Comparison of ENCODE assay signal across 10 mouse cellular contexts in the genomic region with DNA sequence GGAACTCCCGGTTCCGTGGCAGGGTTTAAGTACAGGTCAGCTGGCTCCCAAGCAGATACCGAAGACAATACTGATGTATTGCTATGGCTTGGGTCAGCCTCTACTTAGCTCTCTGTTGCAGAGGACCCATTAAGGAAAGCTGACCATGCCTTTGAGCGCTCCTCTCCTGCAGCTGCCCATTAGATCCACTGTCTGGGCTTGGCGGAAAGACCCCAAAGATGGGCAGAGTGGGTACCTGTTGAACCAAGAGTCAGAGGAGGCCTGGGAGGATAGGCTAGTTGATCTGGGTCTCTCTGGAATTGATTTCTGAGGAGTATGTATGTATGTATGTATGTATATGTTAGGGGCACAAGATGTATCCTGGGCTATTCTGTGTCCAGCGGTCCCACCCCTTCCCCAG. TPM values are rescaled to one million over a fixed set of nuclear protein-coding genes. Genes with fewer than 3 reads are reported as not detected.
DNase-seq lines count a peak whose midpoint lies in the region; ATAC-seq and TF ChIP-seq lines count a peak whose summit lies in the region.
"Had no signal": no experiment of that assay in that cellular context is flagged by ENCODE, and none has a peak within 500 bp of the region (broad histone marks: within the 10 kb centered on the region; RNA-seq: fewer than 3 reads in every experiment).

No protein-coding gene starts in this region.

- H3K4me3 ChIP-seq in gastrocnemius, adult 2 months, result peak overlapping the region; percentile 92
- H3K4me3 ChIP-seq in lung, embryonic 16.5 days (ENCODE audit: low read length), result no peak overlapping the region
- peak overlapping the region; percentile 69 for H3K4me3 ChIP-seq in limb, embryonic 12.5 days (replicated peaks)
- H3K4me3 ChIP-seq in stomach, embryonic 15.5 days (replicated peaks), result peak overlapping the region; percentile 65

- H3K36me3 ChIP-seq in lung, embryonic 16.5 days (ENCODE audit: control insufficient read depth, insufficient read depth, low read length), result no peaks in the 10 kb centered on the region
- no peaks in the 10 kb centered on the region for H3K36me3 ChIP-seq in limb, embryonic 12.5 days
- no peaks in the 10 kb centered on the region for H3K36me3 ChIP-seq in stomach, embryonic 15.5 days

- TF ChIP-seq CTCF in gastrocnemius, adult 2 months (IDR thresholded peaks at IDR 0.05), result no peak

- peak overlapping the region; percentile 95 for H3K27ac ChIP-seq in gastrocnemius, adult 2 months
- peak overlapping the region; percentile 23; the same call in 1 of the 2 replicates for H3K27ac ChIP-seq in lung, embryonic 16.5 days (ENCODE audit: low read length)
- peak overlapping the region; percentile 67 for H3K27ac ChIP-seq in limb, embryonic 12.5 days
- peak overlapping the region; percentile 62; the same call in 1 of the 2 replicates for H3K27ac ChIP-seq in stomach, embryonic 15.5 days

- no peak for ATAC-seq in lung, embryonic 16.5 days (ENCODE audit: low read depth)
- ATAC-seq in limb, embryonic 12.5 days (ENCODE audit: insufficient number of reproducible peaks, insufficient read depth, low FRiP score, low TSS enrichment, low read depth), result no peak
- no peak for ATAC-seq in stomach, embryonic 15.5 days (ENCODE audit: insufficient read depth, low FRiP score, low read depth)

- H3K4me1 ChIP-seq in lung, embryonic 16.5 days (replicated peaks; ENCODE audit: control insufficient read depth, insufficient read depth, low read length), result peaks cover 22% of the 10 kb centered on the region
- H3K4me1 ChIP-seq in limb, embryonic 12.5 days (replicated peaks), result peaks cover 76% of the 10 kb centered on the region
- peaks cover 60% of the 10 kb centered on the region for H3K4me1 ChIP-seq in stomach, embryonic 15.5 days

- no peaks in the 10 kb centered on the region for H3K9me3 ChIP-seq in lung, embryonic 16.5 days (ENCODE audit: control insufficient read depth, low read length)
- H3K9me3 ChIP-seq in limb, embryonic 12.5 days, result no peaks in the 10 kb centered on the region
- no peaks in the 10 kb centered on the region for H3K9me3 ChIP-seq in stomach, embryonic 15.5 days

- H3K27me3 ChIP-seq in lung, embryonic 16.5 days (ENCODE audit: control insufficient read depth, insufficient read depth, low read depth, low read length), result peaks cover 59% of the 10 kb centered on the region
- H3K27me3 ChIP-seq in limb, embryonic 12.5 days, result peaks cover 70% of the 10 kb centered on the region
- H3K27me3 ChIP-seq in stomach, embryonic 15.5 days (replicated peaks), result peaks cover 43% of the 10 kb centered on the region

- intact Hi-C loops in gastrocnemius, adult 2 months (cut with DNase I), result loop anchor here (1.0 to 5.0 kb wide), 3 partner anchors 22 to 59 kb away; no protein-coding TSS in a partner anchor

- peak overlapping the region; percentile 37 for H3K4me2 ChIP-seq in lung, embryonic 16.5 days (ENCODE audit: low read depth, low read length)
- peak overlapping the region; percentile 92 for H3K4me2 ChIP-seq in limb, embryonic 12.5 days
- peak overlapping the region; percentile 93 for H3K4me2 ChIP-seq in stomach, embryonic 15.5 days

- whole genome bisulfite sequencing in lung, embryonic 16.5 days, result 38% methylated on average over 6 of the region's 6 CpGs
- 35% methylated on average over 6 of the region's 6 CpGs for WGBS in limb, embryonic 12.5 days
- WGBS in stomach, embryonic 15.5 days, result 38% methylated on average over 6 of the region's 6 CpGs

- no peak for DNase-seq in gastrocnemius, adult 2 months
- no peak for DNase-seq in gastrocnemius, postnatal 25 days
- no peak for DNase-seq in lung, postnatal 14 days
- DNase-seq in thymus, adult 18-20 months, result no peak
- no peak for DNase-seq in frontal cortex, postnatal 10 days (ENCODE audit: low spot score in 2 of 2)
- DNase-seq: cerebellum, adult 11 months had no signal

- H3K9ac ChIP-seq in lung, embryonic 16.5 days (ENCODE audit: low read length), result peak overlapping the region; percentile 13; the same call in 1 of the 2 replicates
- peak overlapping the region; percentile 56 for H3K9ac ChIP-seq in limb, embryonic 12.5 days (replicated peaks)
- H3K9ac ChIP-seq in stomach, embryonic 15.5 days, result no peak overlapping the region

RNA-seq across cellular contexts. Expression of gene Wnt9a, which starts 1.9 kb away (rescaled TPM):
- total RNA-seq in gastrocnemius, adult 2 months (2021), result 1 to 10 TPM; 7.8 to 9.7 TPM
- total RNA-seq in gastrocnemius, postnatal 25 days (2021), result 1 to 10 TPM; 8.2 to 8.5 TPM
- polyA plus RNA-seq in lung, embryonic 16.5 days (2015; fragmentation: Nextera tagmentation; extraction: Ambion mirVana), result 3.9 and 4.1 TPM in 2 replicates
- 5.0 and 5.6 TPM in 2 replicates for polyA plus RNA-seq in limb, embryonic 12.5 days (2016; fragmentation: Nextera tagmentation; extraction: Ambion mirVana)
- 4.9 and 5.3 TPM in 2 replicates for polyA plus RNA-seq in stomach, embryonic 15.5 days (2015; fragmentation: Nextera tagmentation; extraction: Ambion mirVana)

RNA-seq across cellular contexts. Expression of gene Wnt3a, which starts 18.1 kb away (rescaled TPM):
- total RNA-seq in gastrocnemius, adult 2 months (2021), result not detected
- total RNA-seq in gastrocnemius, postnatal 25 days (2021), result not detected
- polyA plus RNA-seq in lung, embryonic 16.5 days (2015; fragmentation: Nextera tagmentation; extraction: Ambion mirVana), result 0.48 and 0.55 TPM in 2 replicates
- polyA plus RNA-seq in limb, embryonic 12.5 days (2016; fragmentation: Nextera tagmentation; extraction: Ambion mirVana), result 1.6 and 2.6 TPM in 2 replicates
- 0.15 and 0.23 TPM in 2 replicates for polyA plus RNA-seq in stomach, embryonic 15.5 days (2015; fragmentation: Nextera tagmentation; extraction: Ambion mirVana)
- polyA plus RNA-seq: large intestine, adult 2 months had no signal

Comparison
In these comparisons a context has a peak if more than half of its experiments do, and no peak if none do; other contexts are left out.
1. H3K27ac ChIP-seq: peak in every context shown above with its lines; median percentile 95 in gastrocnemius, adult 2 months; 67 in limb, embryonic 12.5 days; 62 in stomach, embryonic 15.5 days; 23 in lung, embryonic 16.5 days.
2. H3K4me2 ChIP-seq: peak in every context shown above with its lines; median percentile 93 in stomach, embryonic 15.5 days; 92 in limb, embryonic 12.5 days; 37 in lung, embryonic 16.5 days.